Mouse (Mus musculus) ES-Bruce4 (cell line): ENCODE results near the gene Fate1. TPM values are rescaled to one million over a fixed set of nuclear protein-coding genes. Genes with fewer than 3 reads are reported as not detected.
"Not testable (repeated sequence)": the region's sequence is repeated elsewhere in the genome, so short reads cannot be mapped to it uniquely, and the experiment has no call there.

Source experiments
- H3K27ac ChIP-seq: 2 replicates; pipeline ENCODE4 v1.5.1; 2012; ENCODE audit warnings: low read length, inconsistent platforms; ENCODE audit not compliant: insufficient read depth
- H3K27me3 ChIP-seq: 2 replicates; pipeline ENCODE4 v1.6.1; 2012; ENCODE audit warnings: mild to moderate bottlenecking, low read length, inconsistent platforms; ENCODE audit not compliant: control insufficient read depth, poor library complexity, insufficient read depth, severe bottlenecking
- H3K36me3 ChIP-seq: 2 replicates; pipeline ENCODE4 v1.6.1; 2012; ENCODE audit warnings: inconsistent platforms, mild to moderate bottlenecking, low read length, moderate library complexity; ENCODE audit not compliant: control insufficient read depth, poor library complexity, insufficient read depth, severe bottlenecking
- H3K4me1 ChIP-seq: one replicate; pipeline ENCODE4 v1.8.1; 2011; ENCODE audit warnings: low read length; ENCODE audit not compliant: control insufficient read depth, insufficient read depth
- H3K4me3 ChIP-seq: 2 replicates; pipeline ENCODE4 v1.5.1; 2011; ENCODE audit warnings: low read depth, mild to moderate bottlenecking, low read length
- H3K9ac ChIP-seq: 2 replicates; pipeline ENCODE4 v1.6.1; 2012; ENCODE audit warnings: low read depth, mild to moderate bottlenecking, inconsistent platforms; ENCODE audit not compliant: poor library complexity, severe bottlenecking
- H3K9me3 ChIP-seq: replicated peaks from 2 replicates; pipeline ENCODE4 v1.6.1; 2012; ENCODE audit warnings: mild to moderate bottlenecking, low read length, inconsistent platforms; ENCODE audit not compliant: control insufficient read depth, poor library complexity, insufficient read depth, severe bottlenecking
- CTCF ChIP-seq: IDR thresholded peaks from one replicate; pipeline ENCODE4 v1.8.1; 2011; ENCODE audit warnings: low read depth, low read length
- EP300 ChIP-seq: IDR thresholded peaks from 2 replicates; pipeline ENCODE4 v1.6.1; 2011; ENCODE audit warnings: low read depth, low read length; ENCODE audit not compliant: insufficient read depth
- POLR2A ChIP-seq: IDR thresholded peaks from one replicate; pipeline ENCODE4 v1.8.1; 2011; ENCODE audit warnings: low read length; ENCODE audit not compliant: insufficient read depth
- polyA plus RNA-seq: library from polyadenylated mRNA; stranded (reverse); fragments of >200 nt; gene quantifications from 2 replicates; pipeline ENCODE4 v1.2.4, GENCODE M21; 2011; ENCODE audit warnings: low read depth; ENCODE audit not compliant: missing spikeins, insufficient read depth, insufficient read length

The Fate1 gene
- polyA plus RNA-seq, 1 experiment, result not detected

DNA sequence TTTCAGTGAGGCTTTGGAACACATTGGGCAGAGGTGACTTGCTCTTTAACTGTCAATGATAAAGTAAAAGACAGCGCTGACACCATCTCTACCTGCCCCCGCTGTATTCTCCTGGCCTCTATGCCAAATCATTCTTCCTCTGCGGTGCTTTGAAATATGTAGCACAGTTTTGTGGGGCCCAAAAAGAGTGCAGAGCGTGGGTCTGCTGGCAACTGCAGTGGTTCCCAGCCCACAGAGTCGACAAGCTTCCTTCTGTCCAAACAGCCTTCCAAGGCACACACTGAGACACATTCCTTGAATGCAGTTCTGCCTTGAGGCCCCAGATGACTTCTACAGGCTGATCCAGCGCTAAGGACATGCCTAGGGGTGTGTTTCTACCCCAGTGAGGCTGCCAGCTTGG lies 4.0 kb upstream of the Fate1 start:
- TF ChIP-seq POLR2A (no peak), EP300 (no peak), CTCF (no peak)
- no peaks in the 10 kb centered on the region for H3K36me3 ChIP-seq
- H3K27ac ChIP-seq, result no peak overlapping the region
- H3K9me3 ChIP-seq, result no peaks in the 10 kb centered on the region
- no peak overlapping the region for H3K9ac ChIP-seq
- H3K4me1 ChIP-seq, result no peaks in the 10 kb centered on the region
- no peaks in the 10 kb centered on the region for H3K27me3 ChIP-seq
- no peak overlapping the region for H3K4me3 ChIP-seq

DNA sequence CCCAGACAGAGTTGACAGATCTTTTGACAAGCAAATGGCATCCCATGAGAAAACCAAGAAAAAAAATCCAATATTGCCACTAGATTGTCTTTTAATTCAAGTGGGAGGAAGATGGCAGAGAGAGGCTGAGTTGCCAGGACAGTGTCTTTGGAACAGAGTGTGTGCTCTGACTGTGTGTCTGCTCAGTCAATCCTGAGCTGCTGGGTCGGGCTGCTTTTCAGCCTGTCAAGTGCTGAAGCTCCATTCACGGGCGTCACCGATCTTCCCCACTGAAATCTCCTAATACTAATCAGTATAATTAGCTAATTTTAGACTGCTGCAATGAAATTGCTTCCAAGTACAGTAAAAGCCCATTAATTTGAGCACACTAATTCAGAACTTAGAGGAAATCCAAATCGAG lies 1.5 kb upstream of the Fate1 start:
- no peak overlapping the region for H3K9ac ChIP-seq
- no peaks in the 10 kb centered on the region for H3K36me3 ChIP-seq
- H3K4me3 ChIP-seq, result no peak overlapping the region
- no peak overlapping the region for H3K27ac ChIP-seq
- H3K4me1 ChIP-seq, result no peaks in the 10 kb centered on the region
- no peaks in the 10 kb centered on the region for H3K9me3 ChIP-seq
- TF ChIP-seq EP300 (no peak), CTCF (no peak), POLR2A (no peak)
- H3K27me3 ChIP-seq, result no peaks in the 10 kb centered on the region

DNA sequence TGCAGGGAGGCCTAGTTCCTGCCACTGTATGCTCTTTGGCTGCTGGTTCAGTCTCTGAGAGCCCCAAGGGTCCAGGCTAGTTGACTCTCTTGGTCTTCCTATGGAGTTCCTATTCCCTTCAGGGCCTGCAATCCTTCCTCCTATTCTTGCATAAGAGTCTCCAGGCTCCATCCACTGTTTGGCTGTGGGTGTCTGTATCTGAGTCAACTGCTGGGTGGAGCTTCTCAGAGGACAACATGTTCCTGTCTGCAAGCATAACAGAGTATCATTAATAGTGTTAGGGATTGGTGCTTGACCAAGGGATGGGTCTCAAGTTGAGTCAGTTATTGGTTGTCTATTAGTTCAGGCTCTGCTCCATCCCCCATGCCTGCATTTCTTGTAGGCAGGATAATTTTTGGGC lies 4.9 kb downstream of the Fate1 start:
- H3K27ac ChIP-seq, H3K27me3 ChIP-seq, H3K4me3 ChIP-seq: not testable (repeated sequence)

DNA sequence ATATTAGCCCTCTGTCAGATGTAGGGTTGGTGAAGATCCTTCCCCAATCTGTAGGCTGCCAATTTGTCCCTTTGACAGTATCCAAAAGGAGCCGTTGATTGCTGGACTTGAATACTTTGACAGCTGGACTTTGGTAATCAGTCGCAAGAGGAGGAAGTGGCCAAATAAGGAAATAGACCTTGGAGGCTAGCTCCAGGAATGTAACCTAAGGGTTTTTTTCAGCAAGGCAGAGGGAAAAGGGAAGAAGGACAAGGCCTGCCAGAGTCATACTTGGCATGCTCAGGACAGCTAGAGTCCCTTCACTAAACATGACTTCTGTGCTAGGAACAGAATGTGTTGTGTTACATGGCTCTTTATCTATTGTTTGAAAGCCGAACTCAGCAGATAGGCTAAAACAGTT lies 7.7 kb downstream of the Fate1 start:
- Histone ChIP-seq H3K27me3 (no peaks in the 10 kb centered on the region), H3K27ac (no peak overlapping the region), H3K4me3 (no peak overlapping the region), H3K9ac (no peak overlapping the region), H3K9me3 (no peaks in the 10 kb centered on the region), H3K4me1 (no peaks in the 10 kb centered on the region), H3K36me3 (no peaks in the 10 kb centered on the region)
- TF ChIP-seq CTCF (no peak), EP300 (no peak), POLR2A (no peak)

More for the DNA sequence above, 4.9 kb downstream of the Fate1 start:
- not testable (repeated sequence) for H3K9me3 ChIP-seq, H3K4me1 ChIP-seq, H3K9ac ChIP-seq, H3K36me3 ChIP-seq

DNA sequence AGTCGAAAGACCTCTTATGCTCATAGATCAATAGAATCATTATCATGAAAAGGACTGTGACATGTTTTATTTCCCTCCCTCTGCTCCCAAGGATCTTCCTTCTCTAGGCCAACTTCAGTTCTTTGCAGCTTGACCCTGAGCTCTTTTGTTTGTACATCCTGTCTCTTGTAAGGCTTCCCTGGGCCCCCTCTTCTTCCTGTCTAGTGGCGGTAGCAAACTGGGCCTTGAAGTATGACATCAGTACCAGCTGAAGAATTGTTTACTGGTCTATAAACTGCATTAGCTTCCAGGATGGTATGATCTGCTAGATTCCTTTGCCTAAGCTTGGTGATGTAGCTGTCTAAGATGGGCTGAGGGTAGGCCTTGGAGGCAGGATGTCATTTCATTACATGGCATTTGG lies 8.5 kb downstream of the Fate1 start:
- H3K4me1 ChIP-seq, result no peaks in the 10 kb centered on the region
- no peaks in the 10 kb centered on the region for H3K9me3 ChIP-seq
- H3K27ac ChIP-seq, result no peak overlapping the region
- no peaks in the 10 kb centered on the region for H3K36me3 ChIP-seq
- H3K9ac ChIP-seq, result no peak overlapping the region
- H3K4me3 ChIP-seq, result no peak overlapping the region
- no peaks in the 10 kb centered on the region for H3K27me3 ChIP-seq
- TF ChIP-seq CTCF, result no peak
- no peak for TF ChIP-seq EP300
- TF ChIP-seq POLR2A, result no peak

DNA sequence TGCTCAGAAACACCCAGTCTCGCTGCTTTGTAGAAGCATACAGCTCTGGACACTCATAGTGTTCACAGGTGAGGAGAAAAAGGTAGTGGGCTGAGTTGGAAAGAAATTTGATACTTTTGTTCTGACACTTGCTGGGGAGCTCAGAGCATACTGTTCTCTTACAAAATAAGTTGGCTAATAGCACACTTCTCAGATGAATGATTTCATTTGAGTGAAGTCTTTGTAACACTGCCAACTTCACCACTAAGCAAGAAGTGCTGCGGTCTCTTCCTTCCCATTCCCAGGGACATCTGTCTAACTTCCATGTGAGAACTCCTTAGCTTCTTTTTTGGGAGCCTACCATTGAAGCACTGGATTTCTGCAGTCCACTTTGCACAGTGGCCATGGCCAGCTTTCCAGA lies 10.4 kb downstream of the Fate1 start:
- H3K9me3 ChIP-seq, result no peaks in the 10 kb centered on the region
- no peaks in the 10 kb centered on the region for H3K36me3 ChIP-seq
- no peak for TF ChIP-seq EP300
- TF ChIP-seq CTCF, result no peak
- H3K9ac ChIP-seq, result no peak overlapping the region
- H3K4me1 ChIP-seq, result no peaks in the 10 kb centered on the region
- no peak overlapping the region for H3K4me3 ChIP-seq
- no peak overlapping the region for H3K27ac ChIP-seq
- no peaks in the 10 kb centered on the region for H3K27me3 ChIP-seq

DNA sequence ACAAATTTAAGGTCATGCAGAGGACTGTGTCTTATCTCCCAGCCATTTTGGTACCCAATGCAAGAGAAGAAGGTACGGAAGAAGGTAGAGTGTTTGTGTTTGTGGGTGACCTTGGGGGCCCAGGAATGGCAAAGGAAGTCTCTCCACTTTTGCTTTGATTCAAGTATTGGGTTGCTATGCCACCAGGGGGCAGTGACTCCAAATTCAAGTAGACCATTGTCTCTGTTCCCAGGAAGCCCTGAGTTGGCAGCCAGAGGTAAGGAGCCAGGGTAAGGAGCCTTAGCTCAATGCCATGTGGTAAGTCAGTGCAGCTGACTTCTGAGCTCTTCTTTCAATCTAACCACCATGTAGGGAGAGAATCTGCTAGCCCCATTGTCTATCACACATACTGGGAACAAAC lies 11.0 kb downstream of the Fate1 start:
- Histone ChIP-seq H3K9ac (no peak overlapping the region), H3K4me3 (no peak overlapping the region), H3K9me3 (no peaks in the 10 kb centered on the region), H3K4me1 (no peaks in the 10 kb centered on the region), H3K27ac (no peak overlapping the region), H3K36me3 (no peaks in the 10 kb centered on the region), H3K27me3 (no peaks in the 10 kb centered on the region)
- no peak for TF ChIP-seq POLR2A
- TF ChIP-seq EP300, result no peak
- no peak for TF ChIP-seq CTCF
